Mouse (Mus musculus) embryonic facial prominence, embryonic 11.5 days (tissue): ENCODE data around the gene Ccr10. TPM values are rescaled to one million over a fixed set of nuclear protein-coding genes. Genes with fewer than 3 reads are reported as not detected.
A peak's percentile ranks its signal among the peaks of the same experiment; 100 is the strongest.

Source experiments
- ATAC-seq: fragments of 200-750 bp; cut with Nextera tagmentation; replicated peaks from 2 replicates; pipeline ENCODE4 v1.8.0; 2017; ENCODE audit warnings: low read depth; ENCODE audit not compliant: insufficient number of reproducible peaks, low FRiP score, low TSS enrichment
- DNase-seq: peaks from one replicate; pipeline ENCODE4 v3.0.0-alpha.2; 2015; ENCODE audit warnings: low spot score
- H3K27ac ChIP-seq: fragments of 300-500 bp; sonication (generic); replicated peaks from 2 replicates; pipeline ENCODE4 v1.5.1; 2014; ENCODE audit warnings: mild to moderate bottlenecking, low read depth, low read length, control low read depth
- H3K27me3 ChIP-seq: fragments of 300-500 bp; sonication (generic); 2 replicates; pipeline ENCODE4 v1.6.1; 2014; ENCODE audit warnings: mild to moderate bottlenecking, low read length, moderate library complexity, mixed read lengths; ENCODE audit not compliant: control insufficient read depth, insufficient read depth
- H3K36me3 ChIP-seq: fragments of 300-500 bp; sonication (generic); replicated peaks from 2 replicates; pipeline ENCODE4 v1.6.1; 2014; ENCODE audit warnings: low read depth, mild to moderate bottlenecking, low read length, moderate library complexity, mixed read lengths; ENCODE audit not compliant: control insufficient read depth, insufficient read depth
- H3K4me1 ChIP-seq: fragments of 300-500 bp; sonication (generic); 2 replicates; pipeline ENCODE4 v1.6.1; 2014; ENCODE audit warnings: low read length, mixed read lengths; ENCODE audit not compliant: control insufficient read depth, insufficient read depth
- H3K4me2 ChIP-seq: fragments of 300-500 bp; sonication (generic); 2 replicates; pipeline ENCODE4 v1.6.1; 2014; ENCODE audit warnings: low read depth, mild to moderate bottlenecking, control low read depth, low read length, moderate library complexity
- H3K4me3 ChIP-seq: fragments of 300-500 bp; sonication (generic); 2 replicates; pipeline ENCODE4 v1.5.1; 2014; ENCODE audit warnings: low read depth, low read length, control low read depth
- H3K9ac ChIP-seq: fragments of 300-500 bp; sonication (generic); replicated peaks from 2 replicates; pipeline ENCODE4 v1.6.1; 2014; ENCODE audit warnings: mild to moderate bottlenecking, control low read depth, low read length
- H3K9me3 ChIP-seq: fragments of 300-500 bp; sonication (generic); replicated peaks from 2 replicates; pipeline ENCODE4 v1.6.1; 2016; ENCODE audit warnings: mild to moderate bottlenecking, low read length, inconsistent platforms, mixed read lengths; ENCODE audit not compliant: control insufficient read depth
- WGBS: fragments of 180-500 bp; shearing (Covaris S2); extraction: QIAGEN DNeasy Blood & Tissue Kit; methylation state at CpG from one replicate; pipeline ENCODE4 v1.1.7; 2014; 5-methylcytosine and 5-hydroxymethylcytosine counted together
- polyA plus RNA-seq: library from polyadenylated mRNA; unstranded; fragments of >200 nt; fragmentation: Nextera tagmentation; extraction: Ambion mirVana; gene quantifications from 2 replicates; pipeline ENCODE4 v1.2.1, GENCODE M21; 2014

Gene Ccr10
- polyA plus RNA-seq, 1 experiment from 2014 or later, result 0.20 TPM

DNA sequence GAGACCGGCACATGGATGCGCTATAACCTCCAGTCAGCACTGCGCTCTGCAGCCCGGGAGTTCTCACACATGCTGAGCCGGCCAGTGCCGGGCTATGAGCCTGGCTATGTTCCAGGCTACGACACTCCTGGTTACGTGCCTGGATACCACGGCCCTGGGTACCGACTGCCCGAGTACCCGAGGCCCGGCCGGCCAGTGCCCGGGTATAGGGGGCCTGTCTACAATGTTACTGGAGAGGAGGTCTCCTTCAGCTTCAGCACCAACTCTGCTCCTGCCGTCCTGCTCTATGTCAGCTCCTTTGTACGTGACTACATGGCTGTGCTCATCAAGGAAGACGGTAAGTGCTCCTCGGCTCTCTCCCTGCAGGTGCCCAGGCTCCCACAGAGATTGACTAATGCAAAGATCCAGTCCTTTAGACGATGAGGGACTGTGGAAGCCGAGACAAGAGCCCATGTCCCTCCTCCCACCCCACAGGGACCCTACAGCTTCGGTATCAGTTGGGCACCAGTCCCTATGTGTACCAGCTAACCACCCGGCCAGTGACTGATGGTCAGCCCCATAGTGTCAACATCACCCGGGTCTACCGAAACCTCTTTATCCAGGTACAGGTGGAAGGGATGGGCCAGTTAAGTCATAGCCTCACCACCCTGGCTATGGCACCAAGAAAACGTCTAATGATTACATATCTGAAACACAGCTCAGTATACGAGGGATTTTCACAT lies 11.4 kb upstream of the Ccr10 start:
- Histone ChIP-seq H3K9me3 (no peaks in the 10 kb centered on the region), H3K4me3 (no peak overlapping the region), H3K27ac (no peak overlapping the region), H3K9ac (no peak overlapping the region), H3K4me1 (peaks cover 13% of the 10 kb centered on the region), H3K27me3 (no peaks in the 10 kb centered on the region; the same call in 1 of the 2 replicates), H3K36me3 (no peaks in the 10 kb centered on the region), H3K4me2 (no peak overlapping the region)
- no peak for ATAC-seq
- WGBS, result 87% methylated on average over 27 of the region's 27 CpGs
- no peak for DNase-seq

- ATAC-seq (no peak), DNase-seq (no peak)
- Histone ChIP-seq H3K27ac (no peak overlapping the region), H3K4me3 (no peak overlapping the region), H3K36me3 (no peaks in the 10 kb centered on the region), H3K4me2 (no peak overlapping the region), H3K9ac (no peak overlapping the region), H3K4me1 (peaks cover 5% of the 10 kb centered on the region), H3K27me3 (no peaks in the 10 kb centered on the region; the same call in 1 of the 2 replicates), H3K9me3 (no peaks in the 10 kb centered on the region)
- WGBS, result 95% methylated on average over 4 of the region's 4 CpGs
Measured at GRCm38 (mm10) chr11:101185441-101185840, 10.2 kb upstream of the Ccr10 start.

DNA sequence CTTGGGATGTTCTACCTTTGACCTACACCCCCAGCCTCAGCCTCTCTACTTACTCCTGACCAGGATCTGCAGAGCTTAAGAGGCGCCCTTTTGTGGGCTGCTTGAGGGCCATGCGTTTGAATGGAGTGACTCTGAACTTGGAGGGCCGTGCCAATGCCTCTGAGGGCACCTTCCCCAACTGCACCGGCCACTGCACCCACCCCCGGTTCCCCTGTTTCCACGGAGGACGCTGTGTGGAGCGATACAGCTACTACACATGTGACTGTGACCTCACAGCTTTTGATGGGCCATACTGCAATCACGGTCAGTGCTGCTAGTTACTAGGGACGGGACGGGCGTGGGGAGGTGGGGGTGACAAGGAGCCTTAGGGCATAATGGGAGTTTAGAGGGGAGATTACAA lies 9.7 kb upstream of the Ccr10 start:
- H3K36me3 ChIP-seq, result no peaks in the 10 kb centered on the region
- no peak overlapping the region for H3K27ac ChIP-seq
- no peaks in the 10 kb centered on the region for H3K9me3 ChIP-seq
- H3K4me1 ChIP-seq, result peaks cover 2% of the 10 kb centered on the region; the same call in 1 of the 2 replicates
- H3K4me2 ChIP-seq, result no peak overlapping the region
- DNase-seq, result no peak
- H3K4me3 ChIP-seq, result no peak overlapping the region
- no peak overlapping the region for H3K9ac ChIP-seq
- no peak for ATAC-seq
- no peaks in the 10 kb centered on the region; the same call in 1 of the 2 replicates for H3K27me3 ChIP-seq
- WGBS, result 86% methylated on average over 12 of the region's 12 CpGs

GRCm38 (mm10) chr11:101182771-101183517 lies 7.7 kb upstream of the Ccr10 start:
- ATAC-seq (no peak), DNase-seq (no peak)
- WGBS, result 74% methylated on average over 14 of the region's 14 CpGs
- Histone ChIP-seq H3K9me3 (no peaks in the 10 kb centered on the region), H3K4me2 (no peak overlapping the region), H3K27ac (no peak overlapping the region), H3K4me3 (no peak overlapping the region), H3K36me3 (no peaks in the 10 kb centered on the region), H3K4me1 (no peaks in the 10 kb centered on the region), H3K9ac (no peak overlapping the region), H3K27me3 (peaks cover 10% of the 10 kb centered on the region)

DNA sequence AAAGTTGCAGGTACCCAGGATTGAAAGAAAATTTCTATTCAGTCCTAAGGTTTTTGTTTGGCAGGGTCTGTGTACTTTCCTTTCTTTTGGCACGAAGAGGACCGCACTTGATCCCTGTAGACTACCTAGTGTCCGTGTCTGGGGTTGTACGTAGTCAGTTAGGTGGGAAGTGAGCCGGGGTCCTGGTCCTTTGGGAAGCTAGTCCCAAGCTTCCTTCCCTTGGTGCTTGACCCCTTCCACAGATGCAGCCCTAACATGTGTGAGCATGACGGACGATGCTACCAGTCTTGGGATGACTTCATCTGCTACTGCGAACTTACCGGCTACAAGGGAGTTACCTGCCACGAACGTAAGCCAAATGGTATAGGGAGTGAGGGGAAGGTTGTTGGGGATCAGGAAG lies 6.7 kb upstream of the Ccr10 start:
- Histone ChIP-seq H3K9ac (no peak overlapping the region), H3K27me3 (peaks cover 16% of the 10 kb centered on the region), H3K4me1 (no peaks in the 10 kb centered on the region), H3K4me3 (no peak overlapping the region), H3K36me3 (no peaks in the 10 kb centered on the region), H3K27ac (no peak overlapping the region), H3K9me3 (no peaks in the 10 kb centered on the region), H3K4me2 (no peak overlapping the region)
- ATAC-seq, result no peak
- DNase-seq, result no peak
- WGBS, result 92% methylated on average over 11 of the region's 11 CpGs

DNA sequence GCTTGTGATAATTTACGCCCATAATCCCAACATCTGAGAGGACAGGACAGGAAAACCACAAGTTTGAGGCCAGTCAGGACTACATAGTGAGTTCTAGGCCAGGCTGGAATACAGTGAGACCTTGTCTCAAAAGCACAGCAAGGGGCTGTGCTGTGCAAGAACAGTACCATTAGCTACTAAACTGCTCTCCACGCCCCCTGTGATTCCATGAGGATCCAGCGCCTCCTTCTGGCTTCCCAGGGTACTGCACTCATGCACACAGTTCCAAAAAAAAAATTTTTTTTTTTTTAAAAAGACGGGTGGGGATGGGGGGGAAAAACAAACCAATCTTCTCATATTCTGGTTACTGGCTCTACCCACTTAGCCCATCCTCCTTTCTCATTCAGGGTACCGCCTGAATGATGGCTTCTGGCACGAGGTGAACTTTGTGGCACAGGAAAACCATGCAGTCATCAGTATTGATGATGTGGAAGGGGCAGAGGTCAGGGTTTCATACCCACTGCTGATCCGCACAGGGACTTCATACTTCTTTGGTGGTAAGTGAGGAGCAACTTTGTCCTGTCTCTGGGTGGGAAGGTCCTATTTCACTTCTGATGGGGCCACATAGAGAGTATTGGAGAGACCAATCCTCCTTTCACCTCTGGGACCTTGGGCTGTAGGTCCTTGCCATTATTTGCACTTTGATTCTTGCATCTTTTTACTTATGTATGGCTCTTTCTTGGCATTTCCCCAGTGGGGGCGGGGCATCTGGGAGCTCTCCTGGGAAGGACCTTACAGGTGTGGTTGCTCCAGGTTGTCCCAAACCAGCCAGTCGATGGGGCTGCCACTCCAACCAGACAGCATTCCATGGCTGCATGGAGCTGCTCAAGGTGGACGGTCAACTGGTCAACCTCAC lies 5.8 kb upstream of the Ccr10 start:
- H3K36me3 ChIP-seq, result no peaks in the 10 kb centered on the region
- WGBS, result 43% methylated on average over 10 of the region's 10 CpGs
- H3K4me1 ChIP-seq, result no peaks in the 10 kb centered on the region
- H3K4me2 ChIP-seq, result no peak overlapping the region
- no peak overlapping the region for H3K4me3 ChIP-seq
- H3K27ac ChIP-seq, result no peak overlapping the region
- peak; percentile 81 for DNase-seq
- H3K9me3 ChIP-seq, result no peaks in the 10 kb centered on the region
- no peak overlapping the region for H3K9ac ChIP-seq
- H3K27me3 ChIP-seq, result peaks cover 23% of the 10 kb centered on the region
- ATAC-seq, result no peak

DNA sequence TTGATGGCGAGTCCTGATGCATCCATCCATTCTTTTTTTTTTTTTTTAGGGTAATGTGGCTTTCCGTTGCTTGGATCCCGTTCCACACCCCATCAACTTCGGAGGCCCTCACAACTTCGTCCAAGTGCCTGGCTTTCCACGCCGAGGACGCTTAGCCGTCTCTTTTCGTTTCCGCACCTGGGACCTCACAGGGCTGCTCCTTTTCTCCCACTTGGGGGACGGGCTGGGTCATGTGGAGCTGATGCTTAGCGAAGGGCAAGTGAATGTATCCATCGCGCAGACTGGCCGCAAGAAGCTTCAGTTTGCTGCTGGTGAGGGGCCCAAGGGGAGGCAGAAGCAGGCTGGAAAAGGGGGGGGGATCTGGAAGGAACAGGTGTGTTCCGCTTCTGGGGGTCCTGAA lies 5.0 kb upstream of the Ccr10 start:
- WGBS, result 64% methylated on average over 17 of the region's 17 CpGs
- peaks cover under 1% of the 10 kb centered on the region; the same call in 1 of the 2 replicates for H3K4me1 ChIP-seq
- H3K4me2 ChIP-seq, result no peak overlapping the region
- H3K27ac ChIP-seq, result no peak overlapping the region
- no peak for DNase-seq
- ATAC-seq, result no peak
- no peaks in the 10 kb centered on the region for H3K36me3 ChIP-seq
- H3K9ac ChIP-seq, result no peak overlapping the region
- no peak overlapping the region for H3K4me3 ChIP-seq
- H3K9me3 ChIP-seq, result no peaks in the 10 kb centered on the region
- H3K27me3 ChIP-seq, result peaks cover 30% of the 10 kb centered on the region
